Mouse (Mus musculus): ENCODE measurements at regions not wholly inside any gene's neighbourhood (a gene's known extent, or its start where the extent isn't known, plus 50 kb on each side); places are given as distances from the start of the nearest gene placed in this dataset.
"Not testable (repeated sequence)": the region's sequence is repeated elsewhere in the genome, so short reads cannot be mapped to it uniquely, and the experiment has no call there.

- no peak for DNase-seq (ENCODE audit: low spot score in 2 of 2)
These were observed 1151.3 kb upstream of the Prmt6 start for GRCm38 (mm10) chr3:111402135-111402534.

DNA sequence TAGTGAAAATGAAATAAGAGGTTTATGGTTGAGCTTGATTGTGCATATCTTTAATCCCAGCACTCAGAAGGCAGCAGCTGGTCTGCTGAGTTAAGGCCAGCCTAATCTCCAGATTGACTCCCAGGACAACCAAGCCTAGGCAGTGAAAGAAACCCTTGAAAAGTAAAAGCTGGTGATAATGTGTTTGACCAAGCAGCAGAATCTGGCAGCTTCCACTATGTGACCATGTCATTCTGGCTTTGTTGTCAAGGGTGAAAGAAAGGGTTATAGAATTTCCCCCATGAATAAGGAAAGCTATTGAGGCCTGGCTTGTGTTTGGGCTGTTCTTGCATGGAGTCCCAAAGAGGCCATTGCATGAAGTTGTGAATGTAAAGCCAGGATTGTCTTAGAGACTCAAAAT lies 1142.3 kb upstream of the Prmt6 start:
- no peak for DNase-seq (ENCODE audit: low spot score in 2 of 2)

DNA sequence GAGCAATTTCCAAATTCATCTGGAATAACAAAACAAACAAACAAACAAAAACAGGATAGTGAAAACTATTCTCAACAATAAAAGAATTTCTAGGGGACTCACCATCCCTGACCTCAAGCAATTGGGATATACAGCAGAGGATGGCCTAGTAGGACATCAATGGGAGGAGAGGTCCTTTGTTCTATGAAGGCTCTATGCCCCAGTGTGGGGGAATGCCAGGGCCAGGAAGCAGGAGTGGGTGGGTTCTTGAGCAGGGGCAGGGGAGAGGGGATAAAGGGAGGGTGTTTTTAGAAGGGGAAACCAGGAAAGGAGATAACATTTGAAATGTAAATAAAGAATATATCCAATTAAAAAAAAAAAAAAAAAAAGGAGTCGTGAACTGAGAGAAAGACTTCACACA lies 1141.9 kb upstream of the Prmt6 start:
- DNase-seq (ENCODE audit: low spot score in 2 of 2): not testable (repeated sequence)

GRCm38 (mm10) chr3:111386745-111387144 lies 1135.9 kb upstream of the Prmt6 start:
- DNase-seq (ENCODE audit: low spot score in 2 of 2): no peak

- no peak for DNase-seq (ENCODE audit: low spot score in 2 of 2)
These were observed 1135.5 kb upstream of the Prmt6 start for GRCm38 (mm10) chr3:111386334-111386733.

GRCm38 (mm10) chr3:111385627-111386026 lies 1134.8 kb upstream of the Prmt6 start:
- no peak for DNase-seq (ENCODE audit: low spot score in 2 of 2)

DNA sequence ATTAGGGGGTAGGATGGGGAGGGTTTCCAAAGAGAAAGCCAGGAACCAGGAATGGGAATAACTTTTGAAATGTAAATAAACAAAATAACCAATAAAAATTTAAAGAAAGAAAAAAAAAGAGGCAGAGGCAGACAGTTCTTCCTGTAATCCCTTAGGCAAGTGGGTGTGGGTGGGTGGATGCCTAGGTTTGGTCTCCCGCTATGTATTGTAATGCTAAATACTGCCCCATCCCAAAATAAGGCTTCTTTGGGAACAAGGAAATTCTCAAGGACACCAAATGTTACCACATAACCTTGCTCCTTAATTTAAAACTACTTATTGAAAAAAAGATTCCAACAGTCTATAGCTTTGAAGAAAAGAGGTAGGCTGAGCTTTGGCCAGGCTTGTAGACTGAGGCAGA lies 1120.5 kb upstream of the Prmt6 start:
- DNase-seq (ENCODE audit: low spot score in 2 of 2): no peak

- DNase-seq (ENCODE audit: low spot score in 2 of 2): no peak
These were observed 1087.4 kb upstream of the Prmt6 start for GRCm38 (mm10) chr3:111338247-111338646.

DNA sequence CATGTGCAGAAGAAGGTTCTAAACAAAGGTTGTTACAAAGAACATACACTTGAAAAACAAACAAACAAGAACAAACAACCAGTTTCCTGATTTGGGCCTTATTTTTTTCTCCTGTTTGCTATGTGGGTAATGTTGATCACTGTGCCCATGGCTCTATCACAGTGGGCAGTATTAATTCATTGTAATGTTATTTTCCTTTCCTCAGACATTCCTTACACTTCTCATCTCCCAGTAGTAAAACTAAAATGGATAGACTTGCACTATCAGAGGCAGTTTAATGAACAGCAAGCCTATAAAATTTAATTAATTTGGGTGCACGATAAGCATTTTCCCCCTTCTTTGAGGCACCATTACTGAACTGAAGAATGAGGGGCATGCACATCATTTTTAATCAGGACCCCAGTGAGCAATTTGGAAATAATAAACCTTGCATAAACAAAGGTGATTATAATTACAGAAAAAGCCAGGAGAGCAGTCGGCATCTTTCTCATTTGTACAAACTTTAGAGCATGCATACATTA lies 1040.3 kb upstream of the Prmt6 start:
- no peak for DNase-seq (ENCODE audit: low spot score in 2 of 2)

DNA sequence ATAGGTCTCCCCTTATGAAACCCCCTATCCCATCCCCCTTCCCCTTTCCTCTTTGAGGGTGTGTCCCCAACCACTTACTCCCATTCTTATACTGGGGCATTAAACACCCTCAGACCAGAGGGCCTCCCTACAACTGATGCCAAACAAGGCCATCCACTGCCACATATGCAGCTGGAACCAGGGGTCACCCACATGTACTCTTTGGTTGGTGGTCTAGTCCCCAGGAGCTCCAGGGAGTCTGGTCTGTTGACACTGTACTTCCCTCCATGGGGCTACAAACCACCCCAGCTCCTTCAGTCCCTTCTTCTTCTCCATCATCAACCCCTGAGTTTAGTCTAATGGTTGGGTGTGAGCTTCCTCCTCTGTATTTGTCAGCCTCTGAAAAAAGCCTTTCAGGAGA lies 1030.8 kb upstream of the Prmt6 start:
- DNase-seq (ENCODE audit: low spot score in 2 of 2): peak in 1 of 2 experiments; percentile 50

All from spleen, postnatal 4 days (tissue).